Mouse (Mus musculus) ovary, adult 18-20 months (tissue): ENCODE results near the gene Pnmal1.

Experiments
- DNase-seq: peaks from one replicate; pipeline ENCODE4 v3.0.0; 2022; ENCODE audit warnings: low spot score, mixed read lengths

The Pnmal1 gene

GRCm38 (mm10) chr7:16959539-16960187 is at the start of gene Pnmal1:
Gene Pnmal1 (plus strand): TSS chr7:16959679.
- DNase-seq, result peak; percentile 67

- DNase-seq, result no peak
Measured at GRCm38 (mm10) chr7:16909909-16910308, 49.6 kb upstream of the Pnmal1 start.

DNA sequence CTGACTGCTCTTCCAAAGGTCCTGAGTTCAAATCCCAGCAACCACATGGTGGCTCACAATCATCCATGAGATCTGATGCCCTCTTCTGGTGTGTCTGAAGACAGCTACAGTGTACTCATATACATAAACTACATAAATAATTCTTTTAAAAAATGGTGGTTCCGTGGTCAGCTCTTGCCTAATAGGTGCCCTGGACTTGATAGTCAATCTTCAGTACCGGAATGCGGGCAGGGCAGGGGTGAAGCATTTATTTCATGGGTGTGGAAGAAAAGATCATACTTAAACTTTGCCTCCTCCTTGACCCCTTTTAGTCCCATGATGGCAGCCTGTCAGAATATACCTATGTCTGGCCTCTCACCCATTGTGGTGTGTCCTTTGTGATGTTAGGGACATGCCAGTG is 47.6 kb upstream of the Pnmal1 start:
- no peak for DNase-seq

DNA sequence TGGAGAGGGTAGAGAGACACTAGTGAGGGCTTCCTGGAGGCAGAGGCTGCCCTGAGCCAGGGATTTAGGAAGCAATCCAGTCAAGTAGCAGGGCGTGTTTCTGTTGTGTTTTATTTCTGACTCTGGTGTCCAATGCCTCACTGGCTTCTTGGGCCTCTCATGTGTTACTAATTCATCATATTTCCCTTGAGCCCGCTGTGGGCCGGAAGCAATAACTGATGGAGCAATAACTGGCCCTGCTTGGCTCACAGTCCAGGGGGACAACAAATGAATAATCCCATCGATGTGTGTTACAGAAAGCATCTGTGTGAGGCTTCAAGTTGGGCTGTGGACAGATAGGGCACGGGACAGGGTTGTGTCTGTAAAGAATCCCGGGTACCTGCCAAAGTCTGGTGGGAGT is 47.1 kb upstream of the Pnmal1 start:
- DNase-seq, result no peak

- no peak for DNase-seq
Measured at GRCm38 (mm10) chr7:16913806-16914452, 45.5 kb upstream of the Pnmal1 start.

GRCm38 (mm10) chr7:16914453-16915343 is 44.8 kb upstream of the Pnmal1 start:
- no peak for DNase-seq

GRCm38 (mm10) chr7:16915461-16916340 is 43.8 kb upstream of the Pnmal1 start:
- DNase-seq, result no peak

- DNase-seq, result no peak
Measured at GRCm38 (mm10) chr7:16916342-16917265, 42.9 kb upstream of the Pnmal1 start.

DNA sequence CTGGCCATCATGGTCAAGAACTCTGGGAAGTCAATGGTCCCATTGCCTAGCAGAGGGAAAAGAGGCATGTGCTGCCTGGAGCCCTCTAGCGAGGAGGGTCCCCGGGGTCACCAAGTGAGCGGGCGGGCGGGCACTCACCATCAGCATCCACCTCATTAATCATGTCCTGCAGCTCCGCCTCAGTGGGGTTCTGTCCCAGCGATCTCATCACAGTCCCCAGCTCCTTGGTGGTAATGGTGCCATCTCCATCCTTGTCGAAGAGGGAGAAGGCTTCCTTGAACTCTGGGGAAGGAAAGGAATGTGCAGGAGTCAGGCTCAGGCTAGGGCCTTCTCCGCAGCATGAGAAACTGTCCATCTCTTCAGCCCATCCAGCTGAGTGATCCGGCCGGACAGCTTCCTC is 42.0 kb upstream of the Pnmal1 start:
- DNase-seq, result no peak

DNA sequence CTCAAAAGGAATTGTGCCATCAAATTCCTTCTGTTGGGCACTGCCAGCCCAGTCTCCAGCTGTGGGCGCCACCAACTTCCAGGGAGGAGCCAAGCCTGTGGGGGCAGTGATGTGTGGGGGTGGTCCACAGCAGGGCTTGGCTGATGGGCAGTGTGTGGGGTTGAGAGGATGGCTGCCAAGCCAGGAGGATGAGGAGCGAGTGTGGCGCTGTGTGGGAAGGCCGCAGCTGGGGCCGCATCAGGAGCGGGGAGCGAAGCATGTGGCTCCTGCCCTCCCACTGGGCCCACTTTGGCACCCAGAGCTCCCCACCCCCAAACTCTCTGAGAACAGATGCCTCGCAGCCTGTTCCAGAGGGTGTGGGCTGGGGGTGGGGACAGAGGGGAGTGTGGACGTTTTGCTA is 41.5 kb upstream of the Pnmal1 start:
- no peak for DNase-seq

DNA sequence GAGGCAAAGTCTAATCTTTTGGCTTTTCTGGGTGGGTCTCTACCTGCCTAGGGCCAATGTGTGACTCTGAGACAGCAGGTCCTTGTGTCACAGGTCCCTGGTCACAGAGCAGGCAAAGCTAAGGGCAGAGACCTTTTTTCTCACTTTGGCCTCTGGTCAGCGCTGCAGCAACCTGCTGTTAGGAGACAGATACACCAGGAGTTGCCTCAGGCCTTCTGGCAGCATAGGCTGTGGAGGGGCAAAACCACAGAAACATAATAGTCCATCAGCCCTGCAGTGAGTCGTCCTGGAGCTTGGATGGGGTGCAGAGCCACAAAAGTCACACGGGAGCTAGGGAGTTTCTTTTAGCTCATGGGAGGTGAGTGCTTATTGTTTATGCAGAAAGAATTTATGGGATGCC is 40.8 kb upstream of the Pnmal1 start:
- no peak for DNase-seq

DNA sequence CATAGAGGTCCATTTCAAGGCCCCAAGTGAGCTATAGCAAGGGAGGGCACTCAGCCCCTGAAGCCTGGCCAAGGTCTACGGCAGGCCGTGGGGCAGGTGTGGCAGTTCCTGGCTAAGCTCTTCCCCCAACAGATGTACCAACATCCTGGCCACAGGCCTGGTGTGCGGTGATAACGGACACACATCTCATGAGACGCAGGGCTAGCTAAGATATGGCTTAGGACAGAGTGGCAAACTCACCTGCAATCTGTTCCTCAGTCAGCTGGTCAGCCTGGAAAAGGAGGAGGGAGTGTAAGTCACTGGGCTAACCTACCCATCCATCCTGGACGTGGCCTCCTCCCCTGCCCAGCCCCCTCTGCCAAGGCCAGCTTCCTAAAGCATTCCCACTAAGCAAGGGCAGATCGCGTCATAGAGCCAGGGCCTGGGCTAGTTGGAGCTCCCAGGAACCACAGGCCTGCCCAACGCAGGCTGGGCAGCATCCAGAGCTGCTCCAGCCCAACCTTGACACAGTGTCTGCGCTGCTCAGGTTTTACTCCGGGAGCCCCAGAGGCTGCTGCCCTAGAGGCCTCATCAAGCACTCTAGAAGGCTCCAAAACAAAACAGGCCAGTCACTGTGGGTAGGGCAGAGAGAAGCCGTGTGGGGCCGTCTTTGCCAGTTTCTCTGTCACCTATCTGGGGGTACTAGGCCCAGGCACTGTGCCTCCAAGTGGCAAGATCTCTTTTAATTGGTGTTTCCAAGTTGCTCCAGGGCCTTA is 39.9 kb upstream of the Pnmal1 start:
- no peak for DNase-seq

- no peak for DNase-seq
Measured at GRCm38 (mm10) chr7:16920150-16920579, 39.3 kb upstream of the Pnmal1 start.

DNA sequence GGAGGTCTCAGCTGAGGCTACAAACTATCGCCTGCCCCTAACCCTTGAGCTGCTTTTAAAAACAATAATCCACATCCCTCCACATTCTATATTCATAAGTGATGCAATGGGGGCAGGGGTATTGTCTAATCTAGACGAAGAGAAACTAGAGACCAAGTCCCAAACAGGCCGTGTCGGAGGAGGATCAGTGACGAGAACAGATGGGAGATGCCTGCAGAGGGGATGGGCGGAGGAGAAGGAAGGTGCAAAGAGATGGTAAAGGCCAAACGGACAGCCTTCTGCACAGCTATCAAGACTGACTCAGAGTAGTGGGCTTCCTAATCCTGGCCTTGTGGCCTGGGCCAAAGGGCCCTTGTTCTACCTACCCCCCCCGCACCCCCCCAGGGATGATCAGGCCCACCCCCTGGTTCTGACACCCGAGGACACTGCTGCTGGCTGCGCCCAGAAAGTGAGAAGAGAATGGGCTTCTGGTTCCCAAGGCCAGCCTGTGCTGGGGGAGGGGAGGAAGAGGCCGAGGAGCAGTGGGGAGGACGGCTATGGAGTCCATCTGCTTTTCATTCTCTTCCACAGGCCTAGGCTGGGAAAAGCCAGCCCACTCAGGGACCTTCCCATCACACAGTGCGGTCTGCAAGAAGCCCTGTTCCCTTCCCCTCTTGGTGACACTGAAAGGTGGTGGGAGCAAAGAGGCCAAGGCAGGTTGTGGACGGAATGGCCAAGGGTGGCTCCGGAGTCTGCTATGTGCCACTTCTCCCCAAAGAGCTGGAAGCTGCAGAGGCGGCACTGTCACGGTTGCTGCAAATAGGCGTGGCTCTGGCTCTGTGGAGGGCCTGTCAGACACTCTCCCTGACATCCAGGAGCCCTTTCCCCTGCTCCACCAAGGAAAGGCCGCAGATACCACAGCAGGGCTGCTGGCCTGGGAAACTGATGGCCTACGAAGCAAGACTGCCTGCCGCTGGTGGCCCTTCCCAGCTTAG is 38.4 kb upstream of the Pnmal1 start:
- no peak for DNase-seq

DNA sequence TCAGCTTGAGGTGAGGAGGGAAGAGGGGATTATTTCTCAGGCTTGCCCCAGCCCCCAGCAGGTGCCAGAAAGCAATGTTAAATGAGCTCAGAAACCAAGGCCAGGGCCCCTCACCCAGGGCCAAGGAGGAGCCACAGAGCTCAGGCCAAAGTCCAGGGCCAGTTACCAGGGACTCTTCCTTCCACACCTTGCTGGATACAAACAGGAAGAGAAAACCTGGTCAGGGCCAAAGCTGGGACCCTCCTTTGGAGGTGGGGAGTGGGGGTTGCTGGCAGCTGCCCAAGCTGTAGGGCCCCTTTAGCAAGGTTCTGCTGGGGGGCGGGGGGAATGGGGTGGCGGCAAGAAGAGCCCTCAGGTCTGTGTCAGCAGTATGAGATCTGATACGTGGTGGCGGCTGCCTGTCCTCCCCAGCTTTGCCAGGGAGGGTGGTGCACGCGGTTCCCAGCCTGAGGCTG is 37.6 kb upstream of the Pnmal1 start:
- no peak for DNase-seq

GRCm38 (mm10) chr7:16922360-16922973 is 37.0 kb upstream of the Pnmal1 start:
- no peak for DNase-seq

DNA sequence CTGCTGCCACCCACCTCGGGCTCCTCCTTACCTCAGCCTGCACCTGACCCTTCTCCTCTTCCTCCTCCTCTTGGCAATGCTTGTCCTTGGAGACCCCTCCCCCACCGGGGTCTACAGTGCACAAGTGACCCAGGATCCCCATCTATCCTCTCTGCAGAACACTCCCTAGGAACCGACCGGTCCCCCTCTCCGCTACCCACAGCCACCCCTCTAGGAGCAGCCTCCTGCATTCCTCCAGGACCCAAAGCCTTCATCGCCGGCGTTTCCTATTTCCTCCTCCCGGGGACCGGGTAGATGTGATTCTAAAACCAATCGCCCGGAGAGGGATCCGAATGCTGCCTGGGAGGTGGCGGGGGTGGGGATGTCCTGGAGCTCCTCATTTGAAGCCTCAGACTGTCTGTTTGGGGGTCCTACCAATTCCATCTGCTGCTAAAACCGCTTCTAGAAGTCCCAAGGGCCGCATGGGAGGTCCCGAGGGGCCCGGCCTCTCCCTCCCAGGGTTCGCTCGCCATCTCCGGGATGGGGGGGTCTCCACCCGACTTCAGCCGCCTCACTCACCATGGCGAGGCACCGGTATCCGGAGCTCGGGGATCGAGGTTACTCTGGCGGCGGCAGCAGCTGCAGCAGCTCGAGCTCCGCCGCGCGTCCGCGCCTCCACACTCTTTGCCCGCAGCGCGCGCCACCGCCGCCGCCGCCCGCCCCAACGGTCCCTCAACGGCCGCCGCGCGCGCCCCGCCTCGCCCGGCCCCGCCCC is 36.0 kb upstream of the Pnmal1 start:
- no peak for DNase-seq
